Mouse (Mus musculus) ovary, postnatal 10 days (tissue): Measurements from ENCODE around the gene Vnn3.

Experiments used
- DNase-seq: peaks from one replicate; pipeline ENCODE4 v3.0.0; 2022; ENCODE audit warnings: low spot score

The Vnn3 gene

GRCm38 (mm10) chr10:23851228-23851912 lies at the start of gene Vnn3:
Gene Vnn3, plus strand, starts transcription at chr10:23851462.
- DNase-seq: no peak

- no peak for DNase-seq
These were observed 48.4 kb upstream of the Vnn3 start for GRCm38 (mm10) chr10:23802911-23803310.

GRCm38 (mm10) chr10:23804665-23805064 lies 46.6 kb upstream of the Vnn3 start:
- DNase-seq: no peak

- no peak for DNase-seq
These were observed 45.1 kb upstream of the Vnn3 start for GRCm38 (mm10) chr10:23806201-23806600.

- DNase-seq: peak; percentile 50
These were observed 39.4 kb upstream of the Vnn3 start for GRCm38 (mm10) chr10:23811635-23812437.

GRCm38 (mm10) chr10:23812438-23812759 lies 38.9 kb upstream of the Vnn3 start:
- DNase-seq: no peak

GRCm38 (mm10) chr10:23812852-23813766 lies 38.2 kb upstream of the Vnn3 start:
- no peak for DNase-seq

- peak; percentile 56 for DNase-seq
These were observed 36.1 kb upstream of the Vnn3 start for GRCm38 (mm10) chr10:23815168-23815567.

GRCm38 (mm10) chr10:23816241-23816640 lies 35.0 kb upstream of the Vnn3 start:
- DNase-seq: no peak

GRCm38 (mm10) chr10:23826516-23826915 lies 24.7 kb upstream of the Vnn3 start:
- DNase-seq: no peak

GRCm38 (mm10) chr10:23836003-23836964 lies 15.0 kb upstream of the Vnn3 start:
- no peak for DNase-seq

GRCm38 (mm10) chr10:23837115-23837514 lies 14.1 kb upstream of the Vnn3 start:
- DNase-seq: no peak

GRCm38 (mm10) chr10:23838910-23839309 lies 12.4 kb upstream of the Vnn3 start:
- DNase-seq: no peak

- no peak for DNase-seq
These were observed 11.9 kb upstream of the Vnn3 start for GRCm38 (mm10) chr10:23839368-23839767.

GRCm38 (mm10) chr10:23840496-23840895 lies 10.8 kb upstream of the Vnn3 start:
- no peak for DNase-seq

GRCm38 (mm10) chr10:23852096-23852495 lies 834 bp downstream of the Vnn3 start:
- no peak for DNase-seq

- no peak for DNase-seq
These were observed 13.4 kb downstream of the Vnn3 start for GRCm38 (mm10) chr10:23864362-23865312.

GRCm38 (mm10) chr10:23880695-23881094 lies 29.4 kb downstream of the Vnn3 start:
- no peak for DNase-seq

GRCm38 (mm10) chr10:23884910-23885309 lies 33.6 kb downstream of the Vnn3 start:
- no peak for DNase-seq

GRCm38 (mm10) chr10:23886060-23886459 lies 34.8 kb downstream of the Vnn3 start:
- no peak for DNase-seq
